ENCODE assay signal across 8 mouse cellular contexts in the genomic region with DNA sequence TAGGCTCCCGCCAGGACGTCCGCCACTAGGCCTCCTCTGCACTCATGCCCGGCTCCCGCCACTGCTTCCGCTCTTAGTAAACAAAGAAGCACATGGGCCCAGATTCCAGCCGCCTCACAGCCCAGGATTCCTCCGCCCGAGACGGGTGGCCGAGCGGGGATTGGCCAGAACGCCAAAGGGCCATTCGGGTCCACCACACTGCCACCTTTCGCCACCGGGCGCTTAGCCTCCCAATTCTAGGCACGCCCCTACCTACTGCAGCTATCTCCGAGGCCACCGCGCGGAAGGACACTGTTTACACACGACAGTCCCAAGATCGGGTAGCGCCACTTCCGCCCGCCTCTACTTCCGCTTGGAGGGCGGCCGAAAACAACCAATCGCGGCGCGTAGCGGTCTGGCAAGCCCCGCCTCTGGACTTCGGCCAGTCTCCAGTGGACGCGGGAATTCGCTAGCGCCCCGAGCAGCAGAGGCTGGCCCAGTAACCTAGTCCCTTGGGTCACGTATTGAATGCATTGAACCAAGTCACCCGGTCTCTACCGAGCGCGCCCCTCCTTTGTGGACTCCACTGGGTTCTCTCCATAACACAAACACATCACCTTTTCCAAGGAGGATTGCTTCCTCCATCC. TPM values are rescaled to one million over a fixed set of nuclear protein-coding genes. Genes with fewer than 3 reads are reported as not detected.
A peak's percentile ranks its signal among the peaks of the same experiment; 100 is the strongest.
DNase-seq lines count a peak whose midpoint lies in the region; ATAC-seq and TF ChIP-seq lines count a peak whose summit lies in the region.

No protein-coding gene starts in this region.

- TF ChIP-seq CTCF in liver, adult 2 months (IDR thresholded peaks at IDR 0.05; ENCODE audit: low read depth, low read length) = no peak

- no peaks in the 10 kb centered on the region for H3K9me3 ChIP-seq in heart, embryonic 11.5 days (replicated peaks; ENCODE audit: control insufficient read depth, low read length)
- H3K9me3 ChIP-seq in kidney, embryonic 16.5 days (ENCODE audit: low read length) = no peaks in the 10 kb centered on the region

- under 1% methylated on average over 47 of the region's 47 CpGs for WGBS in heart, embryonic 11.5 days (ENCODE audit: insufficient replicate concordance)
- under 1% methylated on average over 47 of the region's 47 CpGs for WGBS in kidney, embryonic 16.5 days
- WGBS in liver, adult 2 months = under 1% methylated on average over 47 of the region's 47 CpGs

- peak overlapping the region; percentile 96 for H3K9ac ChIP-seq in heart, embryonic 11.5 days (ENCODE audit: low read depth, low read length)
- H3K9ac ChIP-seq in kidney, embryonic 16.5 days (replicated peaks; ENCODE audit: low read length) = peak overlapping the region; percentile 79
- peak overlapping the region; percentile 49 for H3K9ac ChIP-seq in liver, adult 2 months (ENCODE audit: low read depth, low read length)

- no peaks in the 10 kb centered on the region; the same call in 1 of the 2 replicates for H3K79me2 ChIP-seq in liver, adult 2 months (ENCODE audit: control insufficient read depth, insufficient read depth, low read length)
- peaks cover 19% of the 10 kb centered on the region for H3K79me2 ChIP-seq in myocyte (ENCODE audit: control insufficient read depth, insufficient read depth)

- peak; percentile 90 to 93 for DNase-seq in B cell, adult 2 months
- peak; percentile 99 for DNase-seq in brain, adult 2 months (ENCODE audit: low read depth, low spot score)
- peak; percentile 97 for DNase-seq in liver, adult 2 months (ENCODE audit: extremely low read depth, low read depth, low spot score)
- peak; percentile 95 for DNase-seq in splenic B cell, adult 2 months (ENCODE audit: low read depth, low spot score)

- H3ac ChIP-seq in myocyte (ENCODE audit: control insufficient read depth, insufficient read length) = peak overlapping the region; percentile 34

- peak overlapping the region; percentile 89 for H3K4me3 ChIP-seq in heart, embryonic 11.5 days (ENCODE audit: low read depth, low read length)
- H3K4me3 ChIP-seq in kidney, embryonic 16.5 days (ENCODE audit: low read length) = peak overlapping the region; percentile 83
- H3K4me3 ChIP-seq in liver, adult 2 months (ENCODE audit: insufficient read depth, low read depth, low read length) = peak overlapping the region; percentile 61
- H3K4me3 ChIP-seq in myocyte = peak overlapping the region; percentile 92

- peaks cover 9% of the 10 kb centered on the region for H3K4me1 ChIP-seq in heart, embryonic 11.5 days (ENCODE audit: control insufficient read depth, insufficient read depth, low read length)
- H3K4me1 ChIP-seq in kidney, embryonic 16.5 days (ENCODE audit: insufficient read depth, low read length) = peaks cover 11% of the 10 kb centered on the region
- H3K4me1 ChIP-seq in liver, adult 2 months (ENCODE audit: control insufficient read depth, insufficient read depth, low read length) = peaks cover 2% of the 10 kb centered on the region; the same call in 1 of the 2 replicates

- no peaks in the 10 kb centered on the region for H3K27me3 ChIP-seq in heart, embryonic 11.5 days (ENCODE audit: control insufficient read depth, insufficient read depth, low read length)
- H3K27me3 ChIP-seq in kidney, embryonic 16.5 days (ENCODE audit: insufficient read depth, low read length) = no peaks in the 10 kb centered on the region
- H3K27me3 ChIP-seq in liver, adult 2 months (ENCODE audit: control insufficient read depth, insufficient read depth, low read length) = no peaks in the 10 kb centered on the region
- H3K27me3 ChIP-seq in myocyte (ENCODE audit: control insufficient read depth, insufficient read depth, insufficient read length) = no peaks in the 10 kb centered on the region
- H3K27me3 ChIP-seq in splenic B cell, adult 2 months (ENCODE audit: control insufficient read depth, insufficient read depth, low read length, poor library complexity, severe bottlenecking) = no peaks in the 10 kb centered on the region

- peak overlapping the region; percentile 93 for H3K4me2 ChIP-seq in heart, embryonic 11.5 days
- H3K4me2 ChIP-seq in kidney, embryonic 16.5 days (replicated peaks; ENCODE audit: low read depth, low read length) = peak overlapping the region; percentile 89
- H3K4me2 ChIP-seq in myocyte (ENCODE audit: low read depth) = peak overlapping the region; percentile 94

- ATAC-seq in erythroblast, adult 5-6 weeks (replicated peaks; ENCODE audit: low FRiP score, poor library complexity, severe bottlenecking) = peak; percentile 83
- ATAC-seq in heart, embryonic 11.5 days (replicated peaks; ENCODE audit: insufficient number of reproducible peaks, low FRiP score, low TSS enrichment) = peak; percentile 89
- ATAC-seq in kidney, embryonic 16.5 days (ENCODE audit: low FRiP score, low TSS enrichment) = peak; percentile 90

- peak overlapping the region; percentile 99 for H3K27ac ChIP-seq in heart, embryonic 11.5 days (ENCODE audit: low read depth, low read length)
- peak overlapping the region; percentile 97 for H3K27ac ChIP-seq in kidney, embryonic 16.5 days (ENCODE audit: low read length)
- H3K27ac ChIP-seq in liver, adult 2 months (replicated peaks; ENCODE audit: insufficient read depth, low read depth, low read length) = peak overlapping the region; percentile 62

- TF ChIP-seq POLR2A in liver, adult 2 months (IDR thresholded peaks at IDR 0.05; ENCODE audit: extremely low read depth, insufficient read depth, low read length) = peak; percentile 37; the same call in 1 of the 2 replicates
- peak; percentile 57 for TF ChIP-seq POLR2A in myocyte (IDR thresholded peaks at IDR 0.05; ENCODE audit: insufficient read length, low read depth)

- peaks cover 38% of the 10 kb centered on the region for H3K36me3 ChIP-seq in heart, embryonic 11.5 days (ENCODE audit: control insufficient read depth, insufficient read depth, low read length)
- peaks cover 43% of the 10 kb centered on the region for H3K36me3 ChIP-seq in kidney, embryonic 16.5 days (ENCODE audit: insufficient read depth, low read length)
- H3K36me3 ChIP-seq in liver, adult 2 months (ENCODE audit: control insufficient read depth, insufficient read depth, low read length) = peaks cover 9% of the 10 kb centered on the region; the same call in 1 of the 2 replicates
- peaks cover 18% of the 10 kb centered on the region for H3K36me3 ChIP-seq in myocyte (ENCODE audit: control insufficient read depth, insufficient read depth)
- H3K36me3 ChIP-seq in splenic B cell, adult 2 months (ENCODE audit: control insufficient read depth, insufficient read depth, low read length, poor library complexity, severe bottlenecking) = peaks cover 8% of the 10 kb centered on the region

TF ChIP-seq in myocyte, 11 proteins besides CTCF, POLR2A, EP300 and RAD21 (continues in another document):
- peak in 1 of 3 experiments; percentile 20 for TF ChIP-seq MYOD1 (IDR thresholded peaks at IDR 0.05; ENCODE audit: control insufficient read depth in 1 of 3, insufficient read length in 2 of 3, low read depth in 2 of 3)
- TF ChIP-seq POLR2AphosphoS2 (IDR thresholded peaks at IDR 0.05; ENCODE audit: insufficient read length, low read depth) = peak; percentile 54
- TF ChIP-seq TCF3 (IDR thresholded peaks at IDR 0.05; ENCODE audit: insufficient read length, low read depth) = no peak
- TF ChIP-seq MAX (IDR thresholded peaks at IDR 0.05; ENCODE audit: low read depth) = peak; percentile 96

RNA-seq across cellular contexts. Expression of a gene that starts 0.8 kb away (rescaled TPM):
- 4.8 and 5.6 TPM in 2 replicates for total RNA-seq in erythroblast, adult 5-6 weeks (2015; ENCODE audit: low replicate concordance)
- total RNA-seq in erythroblast, adult 5-6 weeks (2017; ENCODE audit: low replicate concordance) = 7.9 and 12.5 TPM in 2 replicates
- 10.2 TPM in 2 replicates for polyA plus RNA-seq in heart, embryonic 11.5 days (2014; fragmentation: Nextera tagmentation; extraction: Ambion mirVana)
- polyA plus RNA-seq in kidney, embryonic 16.5 days (2015; fragmentation: Nextera tagmentation; extraction: Ambion mirVana) = 26.1 and 29.5 TPM in 2 replicates
- 9.6 and 12.3 TPM in 2 replicates for total RNA-seq in liver, adult 2 months (2014; rRNA removed)
- polyA plus RNA-seq in liver, adult 2 months (2012; rRNA removed) = 9.1 and 14.8 TPM in 2 replicates
- 10.4 TPM for polyA plus RNA-seq in myocyte (2012; fragmentation: generic; extraction: Trizol)

RNA-seq across cellular contexts. Expression of a gene that starts 1.2 kb away (rescaled TPM):
- 78.0 and 100 TPM in 2 replicates for total RNA-seq in erythroblast, adult 5-6 weeks (2015; ENCODE audit: low replicate concordance)
- total RNA-seq in erythroblast, adult 5-6 weeks (2017; ENCODE audit: low replicate concordance) = 155 and 180 TPM in 2 replicates
- polyA plus RNA-seq in heart, embryonic 11.5 days (2014; fragmentation: Nextera tagmentation; extraction: Ambion mirVana) = 139 and 143 TPM in 2 replicates
- polyA plus RNA-seq in kidney, embryonic 16.5 days (2015; fragmentation: Nextera tagmentation; extraction: Ambion mirVana) = 223 and 230 TPM in 2 replicates
- 11.0 and 14.8 TPM in 2 replicates for total RNA-seq in liver, adult 2 months (2014; rRNA removed)
- polyA plus RNA-seq in liver, adult 2 months (2012; rRNA removed) = 9.7 and 12.4 TPM in 2 replicates
- 55.4 TPM for polyA plus RNA-seq in myocyte (2012; fragmentation: generic; extraction: Trizol)

RNA-seq across cellular contexts. Expression of a gene that starts 10.2 kb away (rescaled TPM):
- 23.0 and 62.8 TPM in 2 replicates for total RNA-seq in erythroblast, adult 5-6 weeks (2015; ENCODE audit: low replicate concordance)
- total RNA-seq in erythroblast, adult 5-6 weeks (2017; ENCODE audit: low replicate concordance) = 17.0 and 19.7 TPM in 2 replicates
- polyA plus RNA-seq in heart, embryonic 11.5 days (2014; fragmentation: Nextera tagmentation; extraction: Ambion mirVana) = 253 and 277 TPM in 2 replicates
- 348 and 375 TPM in 2 replicates for polyA plus RNA-seq in kidney, embryonic 16.5 days (2015; fragmentation: Nextera tagmentation; extraction: Ambion mirVana)
- 61.9 and 74.4 TPM in 2 replicates for total RNA-seq in liver, adult 2 months (2014; rRNA removed)
- polyA plus RNA-seq in liver, adult 2 months (2012; rRNA removed) = 109 and 118 TPM in 2 replicates
- polyA plus RNA-seq in myocyte (2012; fragmentation: generic; extraction: Trizol) = 186 TPM

RNA-seq across cellular contexts. Expression of a gene that starts 15.5 kb away (rescaled TPM):
- total RNA-seq in erythroblast, adult 5-6 weeks (2015; ENCODE audit: low replicate concordance) = 0.77 TPM in 1 of 2 replicates, not detected in the other
- total RNA-seq in erythroblast, adult 5-6 weeks (2017; ENCODE audit: low replicate concordance) = 2.6 and 5.4 TPM in 2 replicates
- polyA plus RNA-seq in heart, embryonic 11.5 days (2014; fragmentation: Nextera tagmentation; extraction: Ambion mirVana) = 8.0 and 10.0 TPM in 2 replicates
- polyA plus RNA-seq in kidney, embryonic 16.5 days (2015; fragmentation: Nextera tagmentation; extraction: Ambion mirVana) = 22.1 and 29.5 TPM in 2 replicates
- total RNA-seq in liver, adult 2 months (2014; rRNA removed) = 3.5 and 3.8 TPM in 2 replicates
- 3.6 and 4.2 TPM in 2 replicates for polyA plus RNA-seq in liver, adult 2 months (2012; rRNA removed)
- polyA plus RNA-seq in myocyte (2012; fragmentation: generic; extraction: Trizol) = 3.0 TPM

RNA-seq across cellular contexts. Expression of a gene that starts 16.2 kb away (rescaled TPM):
- total RNA-seq in erythroblast, adult 5-6 weeks (2015; ENCODE audit: low replicate concordance) = 10.6 and 16.9 TPM in 2 replicates
- 10.9 and 11.5 TPM in 2 replicates for total RNA-seq in erythroblast, adult 5-6 weeks (2017; ENCODE audit: low replicate concordance)
- 82.8 and 85.2 TPM in 2 replicates for polyA plus RNA-seq in heart, embryonic 11.5 days (2014; fragmentation: Nextera tagmentation; extraction: Ambion mirVana)
- polyA plus RNA-seq in kidney, embryonic 16.5 days (2015; fragmentation: Nextera tagmentation; extraction: Ambion mirVana) = 104 and 109 TPM in 2 replicates
- total RNA-seq in liver, adult 2 months (2014; rRNA removed) = 14.2 and 14.9 TPM in 2 replicates
- polyA plus RNA-seq in liver, adult 2 months (2012; rRNA removed) = 29.9 and 32.7 TPM in 2 replicates
- polyA plus RNA-seq in myocyte (2012; fragmentation: generic; extraction: Trizol) = 47.1 TPM

Comparison
In these comparisons a context has a peak if more than half of its experiments do, and no peak if none do; other contexts are left out.
1. Peak in every context shown above with its lines: DNase-seq, ATAC-seq, H3K4me3 ChIP-seq and H3K27ac ChIP-seq.